Mouse (Mus musculus) liver, embryonic 14.5 days (tissue): ENCODE measurements around the gene Cd151.

Experiments
- CTCF ChIP-seq: IDR thresholded peaks from 2 replicates; pipeline ENCODE4 v1.5.1; 2016; ENCODE audit warnings: antibody characterized with exemption, low read depth, control low read depth
- EP300 ChIP-seq: IDR thresholded peaks from 2 replicates; pipeline ENCODE4 v1.6.1; 2016; ENCODE audit warnings: antibody characterized with exemption, low read depth

- TF ChIP-seq EP300: no peak
- no peak for TF ChIP-seq CTCF
These were observed 43.4 kb upstream of the Cd151 start for GRCm38 (mm10) chr7:141423811-141424210.
